Mouse (Mus musculus) cerebellum, adult 2 months (tissue): ENCODE results near the gene Gm8126.
"Not testable (repeated sequence)": the region's sequence is repeated elsewhere in the genome, so short reads cannot be mapped to it uniquely, and the experiment has no call there.

Experiments used
- CTCF ChIP-seq: fragments of 200-500 bp; IDR thresholded peaks from 2 replicates; pipeline ENCODE4 v1.5.1; 2011; ENCODE audit warnings: low read depth, mild to moderate bottlenecking, control low read depth, low read length, moderate library complexity, borderline replicate concordance; ENCODE audit not compliant: insufficient read depth
- POLR2A ChIP-seq: fragments of 200-500 bp; IDR thresholded peaks from 2 replicates; pipeline ENCODE4 v1.6.1; 2011; ENCODE audit warnings: low read length, control low read depth, borderline replicate concordance; ENCODE audit not compliant: insufficient read depth

GRCm38 (mm10) chr14:43273161-43273560, 14.7 kb downstream of the Gm8126 start:
- not testable (repeated sequence) for TF ChIP-seq CTCF, POLR2A
